22 mouse cellular contexts compared by ENCODE assay signal in genomic region chr7:102733793-102734192, GRCm38 (mm10). TPM values are rescaled to one million over a fixed set of nuclear protein-coding genes. Genes with fewer than 3 reads are reported as not detected.
"Had no signal": no experiment of that assay in that cellular context is flagged by ENCODE, and none has a peak within 500 bp of the region (broad histone marks: within the 10 kb centered on the region; RNA-seq: fewer than 3 reads in every experiment).

No protein-coding gene starts in this region.

- H3K4me3 ChIP-seq: intestine, embryonic 15.5 days; limb, embryonic 15.5 days; megakaryocyte, embryonic 14.5 days; midbrain, embryonic 10.5 days; myocyte; neural tube, embryonic 13.5 days had no signal

- H3K36me3 ChIP-seq: intestine, embryonic 15.5 days; limb, embryonic 15.5 days; midbrain, embryonic 10.5 days; neural tube, embryonic 13.5 days had no signal

- DNase-seq: kidney, adult 11 months; kidney, adult 9 months; kidney, postnatal 10 days; kidney, postnatal 4 days; left cerebral cortex, postnatal 4 days; liver, postnatal 0 days; lung, embryonic 14.5 days; lung, postnatal 10 days; lung, postnatal 36 days; retina, postnatal 1 day; right cerebral cortex, postnatal 25 days; spleen, adult 18-20 months; thymus, postnatal 25 days had no signal

- H3K9me3 ChIP-seq: intestine, embryonic 15.5 days; limb, embryonic 15.5 days; megakaryocyte, embryonic 14.5 days; midbrain, embryonic 10.5 days; neural tube, embryonic 13.5 days had no signal

- ATAC-seq: intestine, embryonic 15.5 days; liver, postnatal 0 days had no signal

- H3K4me1 ChIP-seq: intestine, embryonic 15.5 days; limb, embryonic 15.5 days; midbrain, embryonic 10.5 days; neural tube, embryonic 13.5 days had no signal

- H3K27me3 ChIP-seq: intestine, embryonic 15.5 days; limb, embryonic 15.5 days; megakaryocyte, embryonic 14.5 days; neural tube, embryonic 13.5 days had no signal

- H3K4me2 ChIP-seq: intestine, embryonic 15.5 days; limb, embryonic 15.5 days; liver, embryonic 11.5 days; lung, embryonic 14.5 days; neural tube, embryonic 13.5 days had no signal

- H3K27ac ChIP-seq: intestine, embryonic 15.5 days; limb, embryonic 15.5 days; liver, embryonic 14.5 days; midbrain, embryonic 10.5 days; neural tube, embryonic 13.5 days had no signal

- H3K9ac ChIP-seq: intestine, embryonic 15.5 days; limb, embryonic 15.5 days; liver, embryonic 14.5 days; liver, postnatal 0 days; lung, embryonic 14.5 days; neural tube, embryonic 13.5 days had no signal

RNA-seq across cellular contexts. Expression of gene Olfr559, which starts 6.5 kb away (rescaled TPM):
- polyA plus RNA-seq: intestine, embryonic 15.5 days; limb, embryonic 15.5 days; liver, embryonic 11.5 days; liver, embryonic 14.5 days; liver, postnatal 0 days; lung, embryonic 14.5 days; midbrain, embryonic 10.5 days; myocyte; neural tube, embryonic 13.5 days; thymus, postnatal 0 days had no signal

RNA-seq across cellular contexts. Expression of gene Olfr33, which starts 14.9 kb away (rescaled TPM):
- polyA plus RNA-seq: intestine, embryonic 15.5 days; limb, embryonic 15.5 days; liver, embryonic 11.5 days; liver, embryonic 14.5 days; liver, postnatal 0 days; lung, embryonic 14.5 days; midbrain, embryonic 10.5 days; myocyte; neural tube, embryonic 13.5 days; thymus, postnatal 0 days had no signal

RNA-seq across cellular contexts. Expression of gene Olfr560, which starts 25.4 kb away (rescaled TPM):
- polyA plus RNA-seq: intestine, embryonic 15.5 days; limb, embryonic 15.5 days; liver, embryonic 11.5 days; liver, embryonic 14.5 days; liver, postnatal 0 days; lung, embryonic 14.5 days; midbrain, embryonic 10.5 days; myocyte; neural tube, embryonic 13.5 days; thymus, postnatal 0 days had no signal

RNA-seq across cellular contexts. Expression of gene Olfr78, which starts 25.5 kb away (rescaled TPM):
- polyA plus RNA-seq: liver, embryonic 11.5 days; liver, postnatal 0 days; midbrain, embryonic 10.5 days; myocyte had no signal

RNA-seq across cellular contexts. Expression of gene Olfr558, which starts 31.8 kb away (rescaled TPM):
- polyA plus RNA-seq: liver, embryonic 11.5 days; liver, embryonic 14.5 days; midbrain, embryonic 10.5 days; myocyte had no signal
